Mouse (Mus musculus) olfactory bulb, adult 2 months (tissue): ENCODE results near the gene Cbx4. TPM values are rescaled to one million over a fixed set of nuclear protein-coding genes. Genes with fewer than 3 reads are reported as not detected.

Experiments used
- H3K27ac ChIP-seq: fragments of 200-500 bp; 2 replicates; pipeline ENCODE4 v1.5.1; 2012; ENCODE audit warnings: low read depth, low read length; ENCODE audit not compliant: insufficient read depth
- H3K4me1 ChIP-seq: fragments of 200-500 bp; 2 replicates; pipeline ENCODE4 v1.6.1; 2012; ENCODE audit warnings: low read length; ENCODE audit not compliant: control insufficient read depth, insufficient read depth
- H3K4me3 ChIP-seq: fragments of 200-500 bp; 2 replicates; pipeline ENCODE4 v1.5.1; 2012; ENCODE audit warnings: mild to moderate bottlenecking, low read depth, low read length, moderate library complexity; ENCODE audit not compliant: insufficient read depth
- CTCF ChIP-seq: fragments of 200-500 bp; IDR thresholded peaks from 2 replicates; pipeline ENCODE4 v1.5.1; 2012; ENCODE audit warnings: low read depth, mild to moderate bottlenecking, low read length, moderate library complexity; ENCODE audit not compliant: insufficient read depth
- POLR2A ChIP-seq: fragments of 200-500 bp; IDR thresholded peaks from 2 replicates; pipeline ENCODE4 v1.6.1; 2012; ENCODE audit warnings: mild to moderate bottlenecking, low read depth, low read length, moderate library complexity; ENCODE audit not compliant: insufficient read depth
- WGBS: fragments of 180-500 bp; shearing (Covaris S2); methylation state at CpG from one replicate; pipeline ENCODE4 v1.1.7; 2018; 5-methylcytosine and 5-hydroxymethylcytosine counted together
- polyA plus RNA-seq: library from polyadenylated mRNA; stranded (reverse); fragments of >200 nt; gene quantifications from 2 replicates; pipeline ENCODE4 v1.2.4, GENCODE M21; 2012; ENCODE audit warnings: low replicate concordance; ENCODE audit not compliant: missing spikeins, insufficient read depth, insufficient read length

Gene Cbx4
- polyA plus RNA-seq, 1 experiment = not detected

- WGBS = 71% methylated on average over 9 of the region's 9 CpGs
- H3K4me1 ChIP-seq = peaks cover 61% of the 10 kb centered on the region
- no peak overlapping the region for H3K27ac ChIP-seq
- no peak for TF ChIP-seq POLR2A
- no peak for TF ChIP-seq CTCF
- no peak overlapping the region for H3K4me3 ChIP-seq
Measured at GRCm38 (mm10) chr11:119127686-119128473, 41.9 kb upstream of the Cbx4 start.

- 0 out of 2 replicates have a peak, but pooled peaks have one; percentile 5 for TF ChIP-seq CTCF
- TF ChIP-seq POLR2A = no peak
- WGBS = 20% methylated on average over 12 of the region's 12 CpGs
- peaks cover 62% of the 10 kb centered on the region for H3K4me1 ChIP-seq
- H3K27ac ChIP-seq = 0 out of 2 replicates have a peak overlapping the region, but pooled peaks have one; percentile 16
- H3K4me3 ChIP-seq = no peak overlapping the region
Measured at GRCm38 (mm10) chr11:119127147-119127546, 41.1 kb upstream of the Cbx4 start.

DNA sequence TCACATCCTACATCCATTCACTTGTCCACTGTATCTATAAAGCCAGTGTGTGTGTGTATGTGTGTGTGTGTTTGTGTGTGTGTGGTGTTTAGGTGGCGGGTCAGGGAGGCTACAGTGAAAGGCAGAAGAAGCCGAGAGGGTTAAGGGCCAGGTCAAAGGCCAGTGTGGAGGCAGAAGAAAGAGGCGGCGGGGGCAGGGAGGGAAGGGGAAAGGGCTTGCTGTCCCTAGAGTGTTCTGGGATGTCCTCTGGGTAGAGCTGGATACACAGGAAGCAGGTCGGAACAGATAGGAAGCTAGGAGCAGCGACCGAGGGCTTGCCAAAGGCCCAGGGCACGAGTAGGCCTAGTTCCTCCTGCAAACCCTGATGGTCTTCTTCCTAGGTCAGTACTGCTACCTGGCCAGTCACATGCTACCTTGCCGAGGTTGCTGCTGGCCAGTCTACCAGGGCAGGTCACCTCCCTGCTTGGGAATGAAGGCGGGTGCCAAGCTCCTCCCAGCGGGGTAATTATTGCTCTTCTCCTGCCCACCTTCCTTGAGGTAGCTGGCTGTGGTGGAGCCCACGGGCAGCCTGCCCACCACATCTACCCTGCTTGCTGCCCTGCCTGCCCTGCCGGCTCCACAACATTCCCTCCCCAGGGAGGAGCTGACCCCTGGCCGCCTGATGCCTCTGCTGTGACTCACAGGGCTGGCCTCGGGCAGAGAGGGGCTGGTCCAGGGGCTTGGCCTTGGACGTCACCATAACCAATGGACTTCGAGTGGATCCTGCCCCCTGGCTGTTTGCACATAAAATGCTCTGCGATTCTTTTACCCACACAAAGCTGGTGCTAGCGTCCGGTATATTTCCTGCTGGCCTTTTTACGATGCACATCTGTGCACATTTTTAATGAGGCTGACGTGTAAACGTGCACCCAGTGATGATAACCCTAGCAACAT, 40.2 kb upstream of the Cbx4 start:
- Histone ChIP-seq H3K4me3 (no peak overlapping the region), H3K4me1 (peaks cover 62% of the 10 kb centered on the region), H3K27ac (peak overlapping the region; percentile 32; the same call in 1 of the 2 replicates)
- 44% methylated on average over 23 of the region's 23 CpGs for WGBS
- TF ChIP-seq POLR2A = 0 out of 2 replicates have a peak, but pooled peaks have one; percentile 20
- 0 out of 2 replicates have a peak, but pooled peaks have one; percentile 18 for TF ChIP-seq CTCF

GRCm38 (mm10) chr11:119124536-119124935, 38.5 kb upstream of the Cbx4 start:
- Histone ChIP-seq H3K27ac (no peak overlapping the region), H3K4me1 (peaks cover 52% of the 10 kb centered on the region), H3K4me3 (no peak overlapping the region)
- WGBS = 92% methylated on average over 6 of the region's 6 CpGs
- TF ChIP-seq CTCF (no peak), POLR2A (no peak)

- Histone ChIP-seq H3K4me3 (no peak overlapping the region), H3K4me1 (peaks cover 50% of the 10 kb centered on the region), H3K27ac (no peak overlapping the region)
- TF ChIP-seq CTCF = no peak
- no peak for TF ChIP-seq POLR2A
- 83% methylated on average over 5 of the region's 5 CpGs for WGBS
Measured at GRCm38 (mm10) chr11:119123522-119124319, 37.7 kb upstream of the Cbx4 start.

DNA sequence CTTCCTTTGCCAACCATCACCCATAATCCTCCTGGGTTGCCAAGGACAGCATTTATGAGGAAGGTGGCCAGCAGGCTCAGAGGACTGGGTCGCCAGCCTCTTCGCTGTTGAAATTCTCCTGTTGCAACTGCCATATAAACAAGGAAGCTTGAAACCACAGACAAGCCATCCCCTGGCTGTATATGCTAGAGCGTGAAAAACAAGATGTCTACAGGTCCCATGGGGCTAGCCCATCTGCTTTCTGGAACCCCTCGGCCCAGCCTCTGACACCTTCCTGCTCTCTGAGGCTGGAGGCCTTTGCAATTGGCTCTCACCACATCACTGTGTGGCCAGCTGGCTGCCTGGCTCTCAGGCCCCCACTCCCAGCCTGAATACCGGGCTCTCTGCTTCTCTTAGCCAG, 36.4 kb upstream of the Cbx4 start:
- Histone ChIP-seq H3K4me3 (no peak overlapping the region), H3K4me1 (peaks cover 45% of the 10 kb centered on the region), H3K27ac (no peak overlapping the region)
- no peak for TF ChIP-seq POLR2A
- 92% methylated on average over 5 of the region's 5 CpGs for WGBS

DNA sequence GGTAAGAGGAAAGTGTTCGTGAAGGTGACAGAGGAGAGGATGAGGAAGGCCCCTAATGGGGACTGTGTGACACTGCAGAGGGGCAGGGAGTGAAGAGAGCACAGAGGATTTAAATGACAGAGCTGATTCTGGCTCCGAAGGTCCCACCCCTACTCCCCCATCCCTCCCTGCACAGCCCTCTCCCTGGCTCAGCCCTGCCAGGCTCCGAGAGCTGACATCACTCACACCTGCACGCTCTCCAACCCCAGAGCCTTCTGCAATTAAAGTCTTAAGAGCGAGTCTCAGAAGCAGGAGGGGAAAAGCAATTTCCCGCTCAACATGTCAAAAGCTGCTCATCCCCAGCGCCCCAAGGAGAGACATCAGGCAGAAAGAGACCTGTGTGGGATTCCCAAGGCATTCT, 32.9 kb upstream of the Cbx4 start:
- TF ChIP-seq CTCF (no peak), POLR2A (no peak)
- Histone ChIP-seq H3K27ac (no peak overlapping the region), H3K4me1 (peaks cover 27% of the 10 kb centered on the region), H3K4me3 (no peak overlapping the region)
- 55% methylated on average over 7 of the region's 7 CpGs for WGBS

DNA sequence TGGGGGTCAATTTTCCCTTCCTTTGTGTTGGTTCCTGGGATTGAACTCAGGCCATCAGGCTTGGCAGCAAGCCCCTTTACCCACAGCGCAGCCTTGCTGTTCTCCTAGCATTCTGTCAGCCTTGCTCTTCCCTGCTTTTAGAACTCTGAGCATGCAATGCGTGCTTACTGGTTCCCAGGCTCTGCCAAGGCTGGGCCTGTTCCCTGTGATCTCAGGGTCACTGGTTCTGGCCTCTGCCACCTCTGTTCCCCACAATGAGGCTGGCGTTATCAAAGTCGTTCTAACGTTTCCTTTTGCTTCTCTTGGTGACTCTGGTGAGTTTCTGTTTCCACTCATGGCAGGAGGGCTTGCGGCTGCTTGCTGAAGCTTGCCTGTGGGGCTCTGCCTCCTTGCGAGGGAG, 31.9 kb upstream of the Cbx4 start:
- H3K4me3 ChIP-seq = no peak overlapping the region
- WGBS = 66% methylated on average over 7 of the region's 7 CpGs
- TF ChIP-seq CTCF (no peak), POLR2A (no peak)
- peaks cover 19% of the 10 kb centered on the region for H3K4me1 ChIP-seq
- no peak overlapping the region for H3K27ac ChIP-seq
